Mouse (Mus musculus): ENCODE results near the gene Pgbd1. TPM values are rescaled to one million over a fixed set of nuclear protein-coding genes. Genes with fewer than 3 reads are reported as not detected.
"Not testable (repeated sequence)": the region's sequence is repeated elsewhere in the genome, so short reads cannot be mapped to it uniquely, and the experiment has no call there.

Pgbd1 gene
- polyA plus RNA-seq, 1 experiment = 0.27 TPM

DNA sequence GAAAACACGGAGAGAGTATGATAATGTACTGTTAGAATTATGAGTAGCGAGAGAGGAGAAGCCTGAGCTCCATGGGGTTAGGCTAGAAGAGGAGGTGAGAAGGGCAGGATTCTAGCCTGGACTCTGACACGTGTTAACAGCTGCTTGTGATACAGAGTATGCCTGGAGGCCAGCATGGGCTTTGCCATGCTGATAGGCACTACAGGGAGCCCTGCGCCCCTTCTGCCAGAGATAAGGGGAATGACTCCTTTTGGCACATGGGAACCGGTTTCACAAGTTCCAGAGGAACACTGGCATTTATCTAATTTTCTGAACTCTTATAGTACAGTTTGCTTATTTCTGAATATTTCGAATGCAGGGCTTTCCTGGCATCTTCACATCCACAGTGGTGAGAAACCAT is 22.0 kb downstream of the Pgbd1 start:
- no peak for DNase-seq (ENCODE audit: low read depth, low spot score)
- 60% methylated on average over 6 of the region's 6 CpGs for WGBS

DNA sequence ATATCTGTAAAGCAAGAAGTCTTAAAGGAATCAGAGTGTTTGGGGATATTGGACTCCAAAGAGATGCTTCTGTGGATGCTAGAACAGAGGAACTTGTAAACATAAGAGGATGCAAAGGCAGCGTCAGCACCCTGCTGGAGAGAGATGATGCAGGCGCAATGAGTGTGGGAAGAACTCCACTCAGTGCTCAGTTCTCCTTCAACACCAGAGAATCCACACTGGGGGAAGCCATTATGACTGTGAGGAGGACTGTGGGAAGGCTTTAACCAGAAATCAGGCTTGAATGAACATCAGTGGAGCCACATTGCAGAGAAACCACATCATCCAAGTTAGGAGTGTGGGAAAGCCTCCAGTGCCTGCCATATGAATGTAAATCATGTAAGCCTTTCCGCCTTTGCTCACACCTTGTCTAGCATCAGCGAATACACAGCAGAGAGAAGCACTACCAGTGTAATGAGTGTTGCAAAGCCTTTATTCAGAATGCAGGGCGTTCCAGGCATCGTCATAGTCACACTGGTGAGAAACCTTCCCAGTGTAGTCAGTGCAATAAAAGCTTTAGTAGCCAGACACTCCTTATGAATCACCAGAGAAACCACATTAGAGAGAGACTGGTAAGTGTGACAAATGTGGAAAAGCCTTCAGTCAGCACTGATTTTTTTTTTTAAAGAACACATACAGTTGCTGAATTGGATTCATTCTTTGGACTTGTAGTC is 23.4 kb downstream of the Pgbd1 start:
- 55% methylated on average over 6 of the region's 6 CpGs for WGBS
- no peak for DNase-seq (ENCODE audit: low read depth, low spot score)

DNA sequence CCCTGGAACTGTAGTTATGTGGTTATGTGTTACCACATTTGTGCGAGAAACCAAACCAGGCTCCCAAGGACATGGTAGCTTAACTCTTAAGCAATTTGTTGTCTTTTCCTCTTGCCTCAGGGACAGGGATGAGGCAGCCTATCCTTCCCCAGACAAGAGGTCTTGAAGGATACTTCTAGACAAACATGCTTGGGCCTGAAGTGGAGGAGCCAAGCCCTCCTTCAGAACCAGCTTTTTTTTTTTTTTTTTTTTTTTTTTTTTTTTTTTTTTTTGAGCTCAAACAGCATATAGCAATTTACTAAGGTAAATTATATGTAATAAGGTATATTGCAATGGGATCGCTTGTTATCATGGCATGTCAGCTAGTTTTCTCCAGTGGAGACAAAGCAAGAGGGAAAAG is 25.1 kb downstream of the Pgbd1 start:
- DNase-seq (ENCODE audit: low read depth, low spot score) = no peak
- WGBS = 89% methylated on average over 2 of the region's 2 CpGs

DNA sequence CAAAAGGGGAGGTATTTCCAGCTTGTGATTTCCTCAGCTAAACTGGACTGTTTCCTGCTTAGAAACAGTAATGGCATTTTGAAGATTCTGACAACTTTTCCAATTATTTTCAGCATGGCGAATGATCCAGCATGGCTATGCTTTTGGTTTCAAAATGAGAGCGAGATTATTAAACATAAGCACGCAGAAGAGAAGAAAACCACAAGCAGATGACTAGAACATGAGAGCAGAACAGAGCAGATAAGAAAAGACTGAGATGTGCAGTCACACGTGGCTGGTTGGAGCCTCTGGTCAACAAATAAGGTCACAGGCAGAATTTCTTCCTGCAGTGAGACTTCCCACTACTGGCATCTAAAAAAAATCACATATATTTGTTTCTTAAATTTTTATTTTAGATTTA is 25.6 kb downstream of the Pgbd1 start:
- no peak for DNase-seq (ENCODE audit: low read depth, low spot score)
- WGBS = 74% methylated on average over 4 of the region's 4 CpGs

DNA sequence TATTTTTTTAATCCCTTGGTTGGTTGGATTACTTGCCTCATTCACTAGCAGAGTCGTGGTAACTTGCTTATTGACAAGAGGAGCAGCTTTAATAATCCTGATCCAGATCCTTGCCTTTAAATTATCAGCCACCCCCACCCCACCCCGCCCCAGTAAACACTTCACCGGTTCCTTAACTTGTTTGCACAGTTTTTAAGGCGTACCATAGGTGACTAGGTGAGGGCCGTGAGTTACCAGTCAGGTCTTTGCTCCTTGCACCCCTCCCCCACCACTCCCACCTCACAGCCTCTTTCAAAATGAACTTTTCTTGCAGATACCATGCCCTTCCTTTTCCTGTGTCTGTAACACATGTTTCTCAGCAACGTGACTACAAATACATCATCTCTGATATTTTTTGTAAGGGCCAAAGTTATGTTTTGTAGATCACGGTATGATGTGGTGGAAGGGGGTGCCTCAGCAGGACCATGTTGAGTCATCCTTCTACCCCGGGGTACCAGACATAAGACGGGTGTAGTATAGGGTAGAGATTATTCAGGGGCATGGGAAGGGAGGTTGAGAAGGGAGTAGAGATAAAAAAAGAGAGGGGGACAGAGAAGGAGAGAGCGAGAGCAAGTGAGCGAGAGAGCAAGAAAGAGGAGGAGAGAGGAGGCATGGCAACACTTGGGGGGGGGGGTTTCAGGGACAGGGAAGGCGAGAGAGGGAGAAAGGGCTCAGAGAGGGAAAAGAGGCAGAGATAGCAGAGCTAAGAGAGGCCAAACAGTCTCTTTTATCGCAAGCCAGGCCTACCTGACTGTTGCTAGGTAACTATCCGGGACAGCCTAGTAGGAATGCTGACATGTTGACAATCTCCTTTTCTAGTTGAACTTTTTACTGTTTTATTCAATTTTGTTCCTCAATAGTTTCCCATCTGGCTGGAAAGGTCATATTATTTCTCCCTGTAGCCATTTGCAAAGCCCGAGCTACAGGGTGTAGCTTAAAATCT is 26.3 kb downstream of the Pgbd1 start:
- DNase-seq (ENCODE audit: low read depth, low spot score) = no peak
- 50% methylated on average over 15 of the region's 15 CpGs for WGBS

DNA sequence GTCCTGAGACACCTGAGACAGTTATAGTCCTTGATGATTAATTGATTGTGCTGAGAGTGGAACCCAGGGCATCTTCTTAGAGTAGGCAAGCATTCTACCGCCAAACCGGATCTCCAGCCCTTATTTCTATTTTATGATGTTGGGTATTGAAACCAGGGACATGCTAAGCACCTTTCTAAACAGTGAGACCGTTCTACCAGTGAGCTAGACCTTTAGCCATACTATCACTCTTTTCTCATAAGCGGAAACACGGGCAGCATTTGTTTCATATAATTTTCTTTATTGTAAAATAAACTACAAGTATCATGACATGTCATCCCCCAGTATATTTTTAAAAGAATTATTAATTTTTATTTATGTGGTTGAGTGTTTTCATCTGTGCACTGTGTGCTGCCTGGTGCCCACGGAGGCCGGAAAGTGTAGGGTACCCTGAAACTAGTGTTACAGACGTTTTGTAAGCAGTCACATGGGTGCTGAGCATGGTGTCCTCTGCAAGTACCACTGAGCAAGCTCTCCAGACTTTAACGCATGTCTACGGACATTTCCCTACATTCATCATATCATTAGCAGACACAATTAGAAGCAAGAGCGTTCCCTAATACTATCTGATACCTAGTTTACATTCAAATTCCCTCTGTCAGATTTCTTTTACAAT is 31.9 kb downstream of the Pgbd1 start:
- 57% methylated on average over 11 of the region's 11 CpGs for WGBS
- no peak for DNase-seq (ENCODE audit: low read depth, low spot score)

DNA sequence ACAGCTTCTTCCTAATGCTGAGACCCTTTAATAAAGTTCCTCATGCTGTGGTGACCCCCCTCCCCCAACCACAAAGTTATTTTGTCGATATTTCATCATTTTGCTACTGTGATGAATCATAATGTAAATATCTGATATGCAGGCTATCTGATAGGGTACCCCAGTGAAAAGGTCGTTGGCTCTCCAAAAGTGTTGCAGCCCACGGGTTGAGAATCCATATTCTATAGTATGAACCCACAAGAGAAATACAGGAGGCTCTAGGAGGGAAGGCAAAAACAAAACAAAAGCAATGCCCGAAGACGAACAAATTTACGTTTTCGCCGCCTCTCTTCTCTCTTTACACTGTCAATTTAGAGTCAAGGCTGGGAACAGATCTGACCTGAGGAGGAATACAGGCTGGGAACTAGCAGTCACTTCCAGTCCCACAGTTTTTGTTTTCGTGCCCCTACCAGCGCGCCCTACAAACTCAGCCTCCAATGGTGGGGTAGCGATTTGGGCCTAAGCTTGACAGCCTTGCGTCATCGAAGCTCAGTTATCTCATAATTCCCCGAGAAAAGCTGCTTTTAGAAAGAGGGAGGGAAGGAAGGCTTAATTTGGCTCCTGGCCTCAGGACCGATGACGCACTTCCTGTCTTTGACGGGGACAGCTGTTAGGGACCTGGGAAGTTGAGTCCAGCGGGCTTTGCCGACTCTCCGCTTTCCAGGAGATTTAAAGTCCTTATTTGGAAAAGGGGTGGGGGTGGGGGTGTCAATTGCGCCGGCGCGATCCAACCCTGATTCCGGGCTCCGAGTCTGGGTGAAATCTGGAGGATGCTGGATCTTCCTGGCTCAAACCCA is 32.7 kb downstream of the Pgbd1 start:
- WGBS = 3% methylated on average over 27 of the region's 27 CpGs
- peak; percentile 74 for DNase-seq (ENCODE audit: low read depth, low spot score)

DNA sequence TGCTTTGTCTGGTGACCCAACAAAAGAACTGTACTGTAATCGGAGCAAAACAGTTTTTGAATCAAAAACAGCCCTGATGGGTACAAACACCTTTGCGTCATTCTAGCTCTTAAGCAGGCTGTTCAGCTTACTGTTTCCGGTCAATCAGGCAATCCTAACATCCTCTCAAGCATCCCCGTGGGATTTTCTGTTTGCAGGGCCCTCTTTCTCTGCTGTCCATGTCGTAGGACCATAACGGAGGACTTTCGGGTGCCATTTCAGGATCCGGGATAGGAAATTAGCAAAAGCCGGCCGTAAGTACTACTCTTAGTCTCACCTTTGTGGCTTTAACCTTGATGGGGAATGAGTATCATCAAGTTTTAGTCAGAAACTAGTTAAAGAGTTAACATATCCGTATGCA is 33.5 kb downstream of the Pgbd1 start:
- WGBS = 83% methylated on average over 11 of the region's 11 CpGs
- DNase-seq (ENCODE audit: low read depth, low spot score) = no peak

DNA sequence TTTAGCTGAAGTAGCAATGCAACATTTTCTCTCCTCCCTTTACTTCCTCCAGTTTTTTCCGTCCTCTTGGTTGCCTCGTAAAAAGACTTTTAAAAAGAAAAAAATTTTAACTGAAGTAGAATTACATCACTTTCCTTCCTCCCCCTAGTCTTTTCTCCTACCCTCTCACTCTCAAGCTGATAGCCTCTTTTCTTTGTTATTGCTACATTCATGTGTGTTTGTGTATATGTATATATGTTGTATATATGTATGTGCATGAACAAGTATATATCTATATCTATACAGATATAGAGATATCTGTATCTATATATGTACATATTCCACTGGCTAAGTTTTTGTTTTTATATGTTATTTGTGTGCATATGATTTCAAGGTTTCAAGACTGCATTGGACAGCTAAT is 38.0 kb downstream of the Pgbd1 start:
- WGBS = 0% methylated on average over 2 of the region's 2 CpGs
- DNase-seq (ENCODE audit: low read depth, low spot score) = no peak

DNA sequence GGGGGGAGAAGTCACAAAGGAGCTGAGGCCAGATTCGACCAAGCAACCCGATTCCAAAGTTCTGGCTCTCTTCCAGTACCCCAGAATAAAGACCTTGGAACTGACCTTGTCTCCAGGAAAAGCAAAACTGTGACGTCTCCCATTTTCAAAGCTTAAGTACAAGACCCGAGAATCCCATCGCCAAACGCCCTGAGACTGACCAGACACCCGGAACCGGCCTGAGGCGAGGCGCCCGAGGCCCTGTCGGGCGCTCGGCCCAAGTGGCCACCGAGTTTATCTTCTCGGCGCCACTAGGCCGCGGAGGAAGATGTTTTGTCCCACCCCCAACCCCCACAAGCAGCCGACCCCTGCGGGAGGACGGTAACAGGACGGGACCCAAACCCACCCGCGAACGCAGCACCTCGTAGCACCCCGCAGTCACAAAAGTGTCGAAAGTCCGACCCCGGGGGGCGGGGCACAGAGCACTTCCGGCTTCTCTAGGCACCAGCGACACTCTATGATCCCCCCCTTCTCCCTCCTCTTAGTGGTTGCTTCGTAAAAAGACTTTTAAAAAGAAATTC is 38.5 kb downstream of the Pgbd1 start, which contains the start of gene Zkscan3:
TSS of gene Zkscan3 (minus strand) at position 469 of the 560 bp plus-strand sequence.
- WGBS = under 1% methylated on average over 35 of the region's 35 CpGs
- DNase-seq (ENCODE audit: low read depth, low spot score) = peak; percentile 60

DNA sequence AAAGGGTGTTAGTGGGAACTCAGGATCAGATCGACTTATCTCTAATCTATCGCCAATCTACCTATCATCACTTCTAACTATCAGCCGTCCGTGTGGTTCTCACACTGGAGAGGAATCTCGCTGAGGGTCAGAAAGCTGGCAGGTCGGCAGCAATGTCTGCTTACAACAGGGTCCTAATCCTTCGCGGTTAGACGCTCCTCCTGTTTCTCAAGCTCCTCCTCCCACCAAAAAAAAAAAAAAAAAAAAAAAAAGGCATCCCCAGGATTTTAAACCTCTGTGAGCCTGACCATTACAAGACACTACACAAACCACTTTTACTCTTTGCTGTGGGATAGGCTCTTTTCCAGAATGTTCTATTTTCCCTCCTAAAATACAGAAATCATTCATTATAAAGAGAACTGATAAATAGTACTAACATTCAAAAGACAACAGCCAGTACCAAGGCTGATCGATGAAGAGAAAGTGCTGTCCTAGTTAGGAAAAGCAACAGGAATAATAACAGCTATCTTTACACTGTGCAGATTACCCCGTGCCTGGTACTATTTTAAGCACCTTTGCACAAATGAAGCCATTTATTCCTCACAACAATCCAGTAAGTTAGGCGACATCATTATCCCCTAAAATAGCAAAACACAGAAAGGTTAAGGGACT is 39.1 kb downstream of the Pgbd1 start:
- 14% methylated on average over 12 of the region's 12 CpGs for WGBS
- no peak for DNase-seq (ENCODE audit: low read depth, low spot score)

DNA sequence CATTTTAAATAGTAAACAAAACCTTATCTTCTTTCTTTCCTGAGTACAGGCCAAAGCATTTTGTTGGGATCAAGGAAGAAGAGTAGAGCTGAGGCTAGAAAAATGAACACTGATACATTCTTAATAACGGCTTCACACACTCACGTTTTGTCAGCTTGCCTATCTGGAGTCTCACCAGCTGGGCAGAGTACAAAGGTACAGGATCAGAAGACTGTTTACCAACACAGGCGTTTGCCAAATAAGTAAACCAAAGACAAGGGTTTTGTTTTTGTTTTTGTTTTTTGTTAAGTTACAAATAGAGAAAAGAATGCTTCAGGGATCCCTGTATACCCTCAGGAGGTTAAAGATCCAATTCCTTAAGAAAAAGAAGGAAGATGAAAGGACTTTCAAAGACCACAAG is 39.7 kb downstream of the Pgbd1 start:
- DNase-seq (ENCODE audit: low read depth, low spot score) = no peak
- 40% methylated on average over 3 of the region's 3 CpGs for WGBS

DNA sequence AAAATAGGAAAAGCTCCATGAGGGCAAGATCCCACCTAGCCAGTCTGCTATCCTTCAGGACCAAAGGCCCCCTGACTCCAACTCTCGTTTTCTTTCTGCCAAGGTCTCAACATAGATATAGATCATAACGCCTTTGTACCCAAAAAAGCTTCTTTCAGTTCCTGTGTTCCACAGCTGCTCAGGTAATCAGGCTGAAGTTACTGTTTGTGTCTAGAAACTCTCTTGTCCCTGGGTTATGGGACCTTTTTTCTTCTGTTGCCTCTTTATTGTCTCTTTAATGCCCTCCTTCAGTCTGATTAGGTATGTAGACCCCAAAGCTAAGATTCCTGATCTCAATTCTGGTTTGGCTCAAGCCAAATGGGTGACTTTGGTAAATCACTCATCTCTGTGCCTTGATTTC is 43.4 kb downstream of the Pgbd1 start:
- WGBS = 86% methylated on average over 2 of the region's 2 CpGs
- DNase-seq (ENCODE audit: low read depth, low spot score) = no peak

DNA sequence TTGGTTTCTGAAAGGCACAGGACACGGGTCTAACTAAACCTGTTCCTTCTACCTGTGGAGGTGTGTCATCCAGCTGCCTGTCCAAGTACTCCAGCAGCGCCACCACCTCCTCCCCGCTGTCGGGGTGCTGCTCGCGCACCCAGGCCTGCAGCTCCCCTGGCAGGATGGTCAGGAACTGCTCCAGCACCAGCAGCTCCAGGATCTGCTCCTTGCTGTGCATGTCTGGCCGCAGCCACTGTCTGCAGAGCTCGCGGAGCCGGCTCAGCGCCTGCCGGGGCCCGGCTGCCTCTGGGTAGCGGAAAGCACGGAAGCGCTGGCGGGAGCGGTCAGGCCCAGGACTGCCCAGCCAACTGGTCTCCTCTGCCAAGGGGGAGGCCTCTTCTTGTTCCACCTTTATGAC is 44.8 kb downstream of the Pgbd1 start:
- WGBS = 96% methylated on average over 18 of the region's 18 CpGs
- not testable (repeated sequence) for DNase-seq (ENCODE audit: low read depth, low spot score)

DNA sequence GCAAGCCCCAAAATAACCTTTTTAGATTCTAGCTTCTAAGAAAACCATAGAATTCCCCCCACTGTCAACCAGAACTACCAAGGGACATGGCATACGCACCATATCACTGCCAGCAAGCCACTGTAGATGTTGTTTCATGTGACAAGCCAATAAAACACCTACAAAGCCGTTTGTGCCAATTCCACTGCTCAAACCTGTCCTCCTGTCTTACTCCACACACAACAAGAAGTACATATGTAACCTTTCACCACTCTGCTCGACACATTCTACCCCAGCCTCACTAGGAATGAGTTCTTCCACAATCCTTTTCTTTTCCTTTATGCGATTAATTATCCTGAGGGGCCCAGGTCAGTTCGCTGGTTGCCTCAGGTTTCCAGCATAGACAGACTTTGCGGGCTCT is 45.2 kb downstream of the Pgbd1 start:
- 88% methylated on average over 6 of the region's 6 CpGs for WGBS
- no peak for DNase-seq (ENCODE audit: low read depth, low spot score)

DNA sequence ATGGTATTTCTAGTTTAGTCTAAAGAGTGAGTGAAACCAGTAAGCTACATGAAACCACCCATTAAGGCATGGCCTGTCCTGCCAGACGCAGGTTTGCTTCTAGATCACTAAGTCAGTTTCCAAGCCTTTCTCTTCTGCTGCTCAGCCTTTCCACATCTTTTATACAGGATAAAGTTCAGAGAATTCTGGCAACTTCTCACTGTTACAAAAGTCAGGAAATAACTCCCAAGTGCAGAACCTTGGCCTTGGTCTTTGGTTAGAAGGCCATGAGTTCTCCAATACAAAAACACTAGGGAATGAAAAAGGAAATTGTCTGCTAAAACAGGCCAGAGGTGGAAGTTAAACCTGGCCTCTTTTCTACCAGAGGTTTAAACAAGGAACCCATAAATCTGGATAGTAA is 45.6 kb downstream of the Pgbd1 start:
- DNase-seq (ENCODE audit: low read depth, low spot score) = no peak
- 93% methylated on average over 1 of the region's 1 CpGs for WGBS

DNA sequence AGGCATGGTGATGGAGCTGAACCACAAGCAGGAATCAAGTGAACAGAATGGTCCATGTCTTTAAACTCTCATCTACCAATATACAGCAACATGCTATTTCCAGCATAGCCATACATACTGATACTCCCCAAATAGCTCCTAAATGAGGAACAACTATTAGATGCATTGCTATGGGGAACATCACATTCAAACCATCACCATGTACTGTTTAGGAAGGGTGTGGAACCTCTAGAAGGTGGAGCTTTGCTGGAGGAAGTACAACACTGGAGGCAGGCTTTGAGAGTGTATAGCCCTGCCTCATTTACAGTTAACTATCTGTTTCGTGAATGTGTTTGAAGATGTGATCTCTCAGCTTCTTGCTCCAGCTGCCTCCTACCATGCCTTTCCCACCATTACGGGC is 63.1 kb downstream of the Pgbd1 start:
- no peak for DNase-seq (ENCODE audit: low read depth, low spot score)
- WGBS = 77% methylated on average over 2 of the region's 2 CpGs

DNA sequence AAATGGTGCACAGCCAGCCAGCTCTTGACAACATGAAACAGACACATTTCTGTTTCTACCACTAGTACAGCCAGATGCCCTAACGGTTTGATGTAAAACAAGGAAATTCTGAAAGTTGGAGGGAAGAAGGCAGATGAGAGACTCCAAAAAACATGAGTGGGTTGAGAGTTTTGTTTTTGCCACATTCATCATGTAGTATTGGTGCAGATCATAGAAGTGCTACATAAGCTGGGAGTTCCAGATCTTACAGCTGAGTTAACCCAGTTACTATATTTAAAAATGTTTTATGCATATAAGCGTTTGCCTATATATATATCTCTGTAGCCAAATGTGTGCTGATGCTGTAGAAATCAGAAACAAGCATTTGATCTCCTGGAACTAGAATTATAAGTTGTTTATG is 68.2 kb downstream of the Pgbd1 start:
- WGBS = 85% methylated on average over 2 of the region's 2 CpGs
- no peak for DNase-seq (ENCODE audit: low read depth, low spot score)

Data from large intestine, adult 2 months (tissue).